Mouse (Mus musculus) right cerebral cortex, adult 2 months (tissue): Measurements from ENCODE around the gene Cox19.

Experiments used
- DNase-seq, 2 experiments: peaks; one replicate each; pipeline ENCODE4 v3.0.0; 2021 to 2022; ENCODE audit warnings: low spot score in 2 of 2

Cox19 gene

DNA sequence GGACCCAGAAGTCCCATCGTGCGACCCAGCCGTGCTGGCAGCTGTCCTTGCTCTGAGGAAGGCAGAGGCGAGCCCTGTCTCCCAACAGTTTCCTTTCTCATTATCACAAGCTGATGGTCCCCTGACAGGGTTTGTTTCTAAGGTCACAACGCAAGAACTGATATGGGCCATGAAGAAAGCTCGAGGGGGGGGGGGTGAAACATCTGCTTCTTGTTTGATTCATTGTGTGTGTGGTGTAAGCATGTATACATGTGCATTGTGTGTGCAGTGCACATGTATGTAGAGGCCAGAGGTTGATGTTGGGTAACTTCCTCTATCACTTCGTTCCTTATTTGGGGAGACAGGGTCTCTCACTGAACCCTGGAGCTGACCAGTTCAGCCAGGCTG, 23.6 kb downstream of the Cox19 start:
- no peak for DNase-seq

- DNase-seq: no peak
These were observed 24.1 kb downstream of the Cox19 start for GRCm38 (mm10) chr5:139326986-139327633.

DNA sequence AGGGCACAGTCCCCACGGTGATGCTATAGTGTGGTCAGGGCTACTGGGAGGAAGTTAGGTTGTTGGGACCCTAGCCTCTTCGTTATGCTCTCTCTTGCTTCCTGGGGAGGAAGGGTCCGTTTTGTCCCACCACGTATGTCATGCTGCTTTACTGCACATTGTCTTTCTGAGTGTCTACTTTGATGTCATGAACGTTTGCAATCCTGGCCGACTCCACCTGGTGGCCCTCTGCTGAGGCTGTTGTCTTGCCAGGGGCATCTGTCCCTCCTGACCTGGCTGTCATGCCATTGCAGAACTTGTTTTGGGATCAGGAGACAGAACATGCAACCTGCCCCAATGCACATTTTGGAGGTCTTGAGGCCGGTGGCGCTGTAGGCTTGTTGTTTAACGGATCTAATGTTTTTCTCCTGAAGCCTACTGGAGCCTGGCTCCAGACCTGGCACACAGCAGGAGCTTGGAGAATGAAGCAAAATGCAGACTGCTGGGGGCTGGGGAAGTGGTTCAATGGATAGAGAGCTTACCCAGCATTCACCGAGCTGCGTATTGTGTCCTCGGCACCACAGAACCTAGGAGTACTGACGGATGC, 25.0 kb downstream of the Cox19 start:
- no peak for DNase-seq

DNA sequence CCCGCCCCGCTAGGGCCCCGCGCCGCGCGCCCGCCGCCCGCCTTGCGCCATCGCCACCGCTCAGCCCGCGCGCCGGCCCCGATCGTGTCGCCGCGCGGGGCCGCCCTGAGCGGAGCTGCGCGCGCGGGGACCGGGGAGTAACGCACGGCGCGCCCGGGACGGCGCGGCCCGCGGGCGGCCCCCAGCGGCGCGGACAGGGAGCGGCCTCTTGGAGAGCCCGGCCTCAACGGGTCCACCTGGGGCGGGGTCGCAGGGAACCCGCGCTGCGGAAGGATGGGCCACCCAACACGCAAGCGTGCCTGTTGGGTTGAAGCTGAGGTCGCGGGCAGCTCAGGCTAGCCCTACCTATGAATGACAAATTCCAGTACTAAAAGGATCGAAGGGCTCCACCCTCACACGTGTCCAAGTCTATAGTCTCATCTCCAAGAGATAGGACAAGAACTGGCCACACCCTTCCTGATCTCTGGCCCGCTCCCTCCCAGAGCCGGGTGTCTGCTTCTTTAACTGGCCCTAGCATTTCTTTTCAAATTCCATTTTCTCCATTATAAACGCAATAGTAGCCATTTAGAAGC, 25.7 kb downstream of the Cox19 start, which contains the start of gene Adap1:
Gene Adap1 (minus strand): TSS at position 228 of the 572 bp plus-strand sequence.
- peak; percentile 56 to 70 for DNase-seq

- DNase-seq: peak; percentile 58 to 59
These were observed 26.4 kb downstream of the Cox19 start for GRCm38 (mm10) chr5:139324691-139325394.

- DNase-seq: peak; percentile 57 to 65
These were observed 27.1 kb downstream of the Cox19 start for GRCm38 (mm10) chr5:139324045-139324491.

DNA sequence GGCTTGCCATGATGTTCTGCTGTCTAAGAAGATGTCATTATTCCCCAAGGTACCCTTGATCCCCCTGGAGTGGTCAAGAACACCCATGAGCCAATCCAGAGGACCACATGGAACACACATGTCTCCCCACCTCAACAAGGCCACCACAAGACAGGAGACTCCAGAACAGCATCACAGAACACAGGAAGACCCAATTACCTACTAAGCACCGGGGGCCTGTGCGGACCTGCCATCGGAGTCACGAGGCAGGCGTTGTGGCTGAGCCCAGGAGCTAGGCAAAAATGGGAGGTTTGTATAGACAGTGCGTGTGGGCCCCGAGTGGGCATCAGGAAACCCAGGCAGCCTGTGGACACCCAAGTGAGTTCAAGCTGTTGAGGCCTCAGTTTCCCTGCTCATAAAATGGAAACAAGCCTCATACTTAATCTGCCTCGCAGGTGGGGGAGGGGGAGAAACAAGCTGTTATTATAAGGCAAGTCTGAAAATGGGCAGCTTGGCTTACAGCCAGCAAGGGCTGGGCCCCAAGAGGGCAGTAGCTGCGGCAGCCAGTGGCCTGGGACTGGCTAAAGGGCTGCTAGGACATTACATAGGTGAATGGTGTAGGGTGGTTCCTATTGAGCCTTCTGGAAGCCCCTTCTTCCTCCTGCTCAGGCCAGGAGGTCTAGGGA, 27.8 kb downstream of the Cox19 start:
- peak in 1 of 2 experiments; percentile 39 for DNase-seq

DNA sequence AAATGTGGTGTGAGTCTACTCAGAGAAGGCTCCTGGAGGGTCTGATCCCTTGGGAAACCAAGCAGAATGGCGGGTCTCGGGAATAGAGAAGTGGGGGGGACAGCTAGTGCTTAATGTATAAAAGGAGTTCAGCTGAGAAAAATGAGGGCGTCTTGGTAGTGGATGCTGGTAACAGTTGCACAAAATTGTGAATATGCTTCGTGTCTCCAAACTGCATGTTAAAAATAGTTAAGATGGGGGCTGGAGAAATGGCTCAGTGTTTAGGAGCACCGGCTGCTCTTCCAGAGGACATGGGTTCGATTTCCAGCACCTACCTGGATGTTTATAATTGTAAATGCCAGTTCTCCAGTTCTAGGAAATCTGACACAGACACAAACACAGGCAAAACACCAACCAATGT, 29.9 kb downstream of the Cox19 start:
- peak in 1 of 2 experiments; percentile 23 for DNase-seq

GRCm38 (mm10) chr5:139320424-139320823, 30.8 kb downstream of the Cox19 start:
- no peak for DNase-seq

- peak; percentile 69 to 82 for DNase-seq
These were observed 33.3 kb downstream of the Cox19 start for GRCm38 (mm10) chr5:139317751-139318504.

DNA sequence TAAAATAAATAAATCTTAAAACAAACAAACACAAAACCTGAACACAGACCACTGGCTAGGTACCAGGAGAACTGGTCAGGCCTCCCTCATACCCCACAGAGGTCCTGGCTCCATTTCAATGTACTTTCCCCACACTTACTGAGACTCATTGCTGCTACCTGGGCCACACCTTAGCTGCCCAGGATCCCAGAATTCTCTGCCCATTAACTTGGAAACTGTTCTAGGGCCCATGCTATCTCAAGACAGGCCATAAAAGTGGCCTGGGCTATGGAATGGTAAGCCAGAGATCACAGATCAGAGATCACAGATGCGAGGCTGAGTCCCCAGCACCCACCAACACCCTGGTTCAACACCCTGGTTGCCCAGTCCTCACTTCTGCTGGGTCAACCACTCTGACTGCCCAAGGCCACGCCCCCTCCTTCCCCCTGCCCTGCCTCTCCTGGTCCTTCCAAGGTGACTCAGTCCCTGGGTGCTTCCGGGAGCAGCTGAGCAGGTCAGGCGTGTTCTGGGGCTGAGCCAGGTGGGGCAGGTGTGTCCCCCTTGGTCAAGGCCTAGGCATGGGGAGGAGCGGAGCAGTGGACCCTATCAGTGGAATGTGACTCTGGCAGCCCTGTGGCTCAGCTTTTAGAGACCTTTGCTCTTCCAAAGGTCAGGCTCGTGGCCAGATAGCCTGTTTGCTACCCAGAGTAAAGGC, 34.1 kb downstream of the Cox19 start:
- no peak for DNase-seq

GRCm38 (mm10) chr5:139314941-139315642, 36.1 kb downstream of the Cox19 start:
- DNase-seq: no peak

GRCm38 (mm10) chr5:139313536-139313935, 37.7 kb downstream of the Cox19 start:
- no peak for DNase-seq

DNA sequence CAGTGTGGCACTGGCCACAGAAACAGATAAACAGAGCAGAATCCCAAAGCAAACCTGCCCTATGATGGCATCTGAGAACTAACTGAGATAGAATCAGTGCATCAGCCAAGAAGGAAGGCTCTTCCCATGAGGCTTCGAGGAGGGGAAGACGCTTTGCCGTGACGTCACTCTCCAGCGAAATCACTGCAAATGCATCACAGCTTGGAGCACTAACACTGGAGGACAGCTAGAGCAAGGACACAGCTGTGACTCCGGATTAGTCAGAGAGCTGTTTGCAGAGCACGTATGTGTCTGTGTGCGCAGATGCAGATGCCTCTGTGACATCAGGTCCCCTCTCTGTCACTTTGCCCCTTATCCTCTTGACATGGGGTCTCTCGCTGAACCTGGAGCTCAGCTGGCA, 39.4 kb downstream of the Cox19 start:
- DNase-seq: no peak

DNA sequence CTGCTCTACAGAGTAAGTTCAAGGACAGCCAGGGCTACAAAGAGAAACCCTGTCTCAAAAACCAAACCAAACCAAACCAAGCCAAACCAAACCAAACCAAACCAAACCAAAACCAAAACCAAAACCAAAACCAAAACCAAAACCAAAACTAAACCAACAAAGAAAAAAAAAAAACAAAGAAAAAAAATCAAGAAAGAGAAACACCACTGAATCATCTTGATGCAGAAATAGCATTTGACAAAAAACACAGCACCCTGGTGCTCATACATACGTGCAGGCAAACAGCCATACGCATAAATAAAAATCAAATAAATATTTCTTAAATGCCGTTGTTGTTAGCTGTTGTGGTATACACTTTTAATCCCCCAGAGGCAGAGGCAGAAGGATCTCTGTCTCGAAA, 40.7 kb downstream of the Cox19 start:
- no peak for DNase-seq

- no peak for DNase-seq
These were observed 41.3 kb downstream of the Cox19 start for GRCm38 (mm10) chr5:139309946-139310345.

GRCm38 (mm10) chr5:139303646-139304061, 47.6 kb downstream of the Cox19 start:
- no peak for DNase-seq

DNA sequence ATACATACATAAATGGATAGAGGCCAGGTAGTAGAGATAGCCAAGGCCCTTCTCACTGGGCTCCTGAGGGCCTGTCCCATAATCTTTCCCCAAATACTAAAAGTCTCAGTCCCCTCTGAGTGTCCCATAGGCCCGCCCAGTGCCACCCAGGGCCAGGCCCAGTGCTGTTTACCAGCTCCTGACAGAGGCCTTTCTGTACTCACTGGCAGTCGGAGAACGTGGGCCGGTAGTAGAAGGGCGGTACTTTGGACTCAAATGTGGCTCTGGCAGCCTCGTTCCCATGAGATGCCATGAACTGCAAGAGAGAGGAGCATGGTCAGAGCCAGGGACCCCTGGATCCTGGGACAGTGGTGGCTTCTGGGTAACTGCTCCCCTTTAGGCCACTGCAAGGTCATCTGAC, 49.1 kb downstream of the Cox19 start:
- no peak for DNase-seq

GRCm38 (mm10) chr5:139297745-139298144, 53.5 kb downstream of the Cox19 start:
- DNase-seq: no peak

DNA sequence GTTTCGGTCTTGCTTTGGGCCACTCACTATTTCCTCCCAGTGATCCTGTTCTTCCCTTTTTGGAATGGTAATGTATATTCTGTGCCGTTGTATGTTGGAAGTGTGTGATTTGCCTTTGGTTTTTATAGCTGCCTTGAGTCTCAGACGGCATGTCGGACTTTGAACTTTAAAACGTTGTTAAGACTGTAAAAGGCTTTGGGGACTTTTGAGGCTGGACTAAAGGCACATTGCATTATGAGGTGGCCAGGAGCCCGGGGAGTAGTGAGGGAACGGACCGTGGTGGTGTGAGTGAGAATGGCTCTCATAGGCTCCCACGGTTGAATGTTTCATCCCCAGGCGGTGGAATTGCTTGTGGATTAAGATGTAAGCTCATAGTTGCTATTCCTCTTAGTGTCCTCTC, 54.1 kb downstream of the Cox19 start:
- DNase-seq: no peak
